Mouse (Mus musculus) thymus, adult 18-20 months (tissue): Measurements from ENCODE around the gene Dpagt1.
A peak's percentile ranks its signal among the peaks of the same experiment; 100 is the strongest.
"Not testable (repeated sequence)": the region's sequence is repeated elsewhere in the genome, so short reads cannot be mapped to it uniquely, and the experiment has no call there.

Source experiments
- DNase-seq, 2 experiments: peaks; one replicate each; pipeline ENCODE4 v3.0.0; 2022; ENCODE audit warnings: mixed read lengths in 2 of 2

Gene Dpagt1

GRCm38 (mm10) chr9:44325768-44326370 lies at the start of gene Dpagt1:
Dpagt1 (plus strand) TSS chr9:44326019.
- no peak for DNase-seq

- no peak for DNase-seq
Observed at GRCm38 (mm10) chr9:44283183-44283582, 42.6 kb upstream of the Dpagt1 start.

- no peak for DNase-seq
Observed at GRCm38 (mm10) chr9:44286256-44286850, 39.5 kb upstream of the Dpagt1 start.

- no peak for DNase-seq
Observed at GRCm38 (mm10) chr9:44287003-44287400, 38.8 kb upstream of the Dpagt1 start.

GRCm38 (mm10) chr9:44287401-44288075 lies 38.3 kb upstream of the Dpagt1 start:
- DNase-seq, result no peak

- no peak for DNase-seq
Observed at GRCm38 (mm10) chr9:44288076-44288958, 37.5 kb upstream of the Dpagt1 start, which contains the start of gene Abcg4. Abcg4 (minus strand) TSS chr9:44288615.

- DNase-seq, result no peak
Observed at GRCm38 (mm10) chr9:44288959-44289291, 36.9 kb upstream of the Dpagt1 start.

GRCm38 (mm10) chr9:44292490-44292889 lies 33.3 kb upstream of the Dpagt1 start:
- DNase-seq, result peak; percentile 38 to 45

- DNase-seq, result not testable (repeated sequence)
Observed at GRCm38 (mm10) chr9:44300001-44300400, 25.8 kb upstream of the Dpagt1 start.

GRCm38 (mm10) chr9:44305466-44306079 lies 20.2 kb upstream of the Dpagt1 start, which contains the start of gene Hinfp:
Hinfp (minus strand) TSS chr9:44305671.
- peak; percentile 99 for DNase-seq

- no peak for DNase-seq
Observed at GRCm38 (mm10) chr9:44306532-44306931, 19.3 kb upstream of the Dpagt1 start.

- peak in 1 of 2 experiments; percentile 44 for DNase-seq
Observed at GRCm38 (mm10) chr9:44307248-44307647, 18.6 kb upstream of the Dpagt1 start.

- no peak for DNase-seq
Observed at GRCm38 (mm10) chr9:44309756-44310155, 16.1 kb upstream of the Dpagt1 start.

GRCm38 (mm10) chr9:44310750-44311135 lies 15.1 kb upstream of the Dpagt1 start:
- DNase-seq, result no peak

- DNase-seq, result no peak
Observed at GRCm38 (mm10) chr9:44311136-44312134, 14.4 kb upstream of the Dpagt1 start.

GRCm38 (mm10) chr9:44313476-44314256 lies 12.2 kb upstream of the Dpagt1 start:
- no peak for DNase-seq

- DNase-seq, result no peak
Observed at GRCm38 (mm10) chr9:44314257-44314547, 11.6 kb upstream of the Dpagt1 start.

GRCm38 (mm10) chr9:44314910-44315309 lies 10.9 kb upstream of the Dpagt1 start:
- DNase-seq, result no peak

GRCm38 (mm10) chr9:44317452-44317851 lies 8.4 kb upstream of the Dpagt1 start:
- no peak for DNase-seq

- DNase-seq, result no peak
Observed at GRCm38 (mm10) chr9:44318076-44318825, 7.6 kb upstream of the Dpagt1 start.
